Mouse (Mus musculus): Measurements from ENCODE around the gene Kcnj4. TPM values are rescaled to one million over a fixed set of nuclear protein-coding genes. Genes with fewer than 3 reads are reported as not detected.

Gene Kcnj4
- total RNA-seq, 2 experiments from 2014 or later, result 1.4 to 1.5 TPM

Small RNA genes lying within 50 kb of the gene (microRNA-seq; reads per million reads assigned to microRNA genes)
- 0 reads per million in 2 experiments for gene Gm44302

Other genes starting within 250 kb of the Kcnj4 start
- gene Baiap2l2, start 219.7 kb downstream of the Kcnj4 start, total RNA-seq (2021), result under 1 TPM; 0.13 to 0.25 TPM
- gene Pla2g6, start 176.9 kb downstream of the Kcnj4 start, total RNA-seq (2021), result 10 to 100 TPM in 1 of 2 experiments, 1 to 10 TPM in 1; 9.4 to 11.3 TPM
- 10 to 100 TPM; 12.8 to 17.6 TPM for gene Maff, start 158.6 kb downstream of the Kcnj4 start, total RNA-seq (2021)
- 10 to 100 TPM; 34.8 to 36.7 TPM for gene Tmem184b, start 101.7 kb downstream of the Kcnj4 start, total RNA-seq (2021)
- 10 to 100 TPM; 40.2 to 44.3 TPM for gene Csnk1e, start 49.7 kb downstream of the Kcnj4 start, total RNA-seq (2021)
- 1 to 10 TPM; 3.3 to 4.3 TPM for gene Kdelr3, start 11.2 kb upstream of the Kcnj4 start, total RNA-seq (2021)
- gene Ddx17, start 41.5 kb upstream of the Kcnj4 start, total RNA-seq (2021), result 10 to 100 TPM; 69.9 to 83.9 TPM
- gene Dmc1, start 99.9 kb upstream of the Kcnj4 start, total RNA-seq (2021), result not detected
- under 1 TPM; 0.37 to 0.77 TPM for gene Fam227a, start 153.7 kb upstream of the Kcnj4 start, total RNA-seq (2021)
- 10 to 100 TPM; 18.7 to 23.6 TPM for gene Cby1, start 154.0 kb upstream of the Kcnj4 start, total RNA-seq (2021)
- 100 to 1,000 TPM; 112 to 126 TPM for gene Tomm22, start 165.6 kb upstream of the Kcnj4 start, total RNA-seq (2021)
- gene Josd1, start 182.7 kb upstream of the Kcnj4 start, total RNA-seq (2021), result 10 to 100 TPM; 23.4 to 26.2 TPM
- gene Gtpbp1, start 185.6 kb upstream of the Kcnj4 start, total RNA-seq (2021), result 10 to 100 TPM; 26.0 to 28.8 TPM
- gene Sun2, start 237.3 kb upstream of the Kcnj4 start, total RNA-seq (2021), result 10 to 100 TPM; 79.1 to 89.1 TPM

Data from heart, adult 18-20 months (tissue).